Mouse (Mus musculus): ENCODE measurements around the gene Pxk.

GRCm38 (mm10) chr14:8172507-8173410 is 74.7 kb downstream of the Pxk start, which contains the start of gene Pdhb:
- TF ChIP-seq POLR2A (IDR thresholded peaks at IDR 0.05; ENCODE audit: borderline replicate concordance, insufficient read depth, low read length) (peak; percentile 79), CTCF (IDR thresholded peaks at IDR 0.05; ENCODE audit: borderline replicate concordance, insufficient read depth, low read depth, low read length) (no peak)

Data from cerebellum, adult 2 months (tissue).